Mouse (Mus musculus): ENCODE measurements at regions not wholly inside any gene's neighbourhood (a gene's known extent, or its start where the extent isn't known, plus 50 kb on each side); places are given as distances from the start of the nearest gene placed in this dataset.

GRCm38 (mm10) chr3:137482546-137482945 is 138.9 kb upstream of the Ddit4l start:
- DNase-seq = no peak

- DNase-seq = no peak
Observed at GRCm38 (mm10) chr3:137482971-137483370, 138.4 kb upstream of the Ddit4l start.

- no peak for DNase-seq
Observed at GRCm38 (mm10) chr3:137489592-137489991, 131.8 kb upstream of the Ddit4l start.

GRCm38 (mm10) chr3:137491508-137492019 is 129.8 kb upstream of the Ddit4l start:
- DNase-seq = no peak

- no peak for DNase-seq
Observed at GRCm38 (mm10) chr3:137498343-137498742, 123.1 kb upstream of the Ddit4l start.

GRCm38 (mm10) chr3:137511283-137511682 is 110.1 kb upstream of the Ddit4l start:
- DNase-seq = no peak

GRCm38 (mm10) chr3:137512411-137512810 is 109.0 kb upstream of the Ddit4l start:
- no peak for DNase-seq

- DNase-seq = no peak
Observed at GRCm38 (mm10) chr3:137513026-137513425, 108.4 kb upstream of the Ddit4l start.

GRCm38 (mm10) chr3:137514238-137514637 is 107.2 kb upstream of the Ddit4l start:
- no peak for DNase-seq

GRCm38 (mm10) chr3:137517433-137517832 is 104.0 kb upstream of the Ddit4l start:
- DNase-seq = no peak

- no peak for DNase-seq
Observed at GRCm38 (mm10) chr3:137520191-137520590, 101.2 kb upstream of the Ddit4l start.

- DNase-seq = no peak
Observed at GRCm38 (mm10) chr3:137525606-137526575, 95.5 kb upstream of the Ddit4l start.

- no peak for DNase-seq
Observed at GRCm38 (mm10) chr3:137529592-137529960, 91.8 kb upstream of the Ddit4l start.

GRCm38 (mm10) chr3:137529961-137530609 is 91.3 kb upstream of the Ddit4l start:
- no peak for DNase-seq

- DNase-seq = no peak
Observed at GRCm38 (mm10) chr3:137541666-137542065, 79.7 kb upstream of the Ddit4l start.

GRCm38 (mm10) chr3:137542343-137542742 is 79.1 kb upstream of the Ddit4l start:
- DNase-seq = no peak

GRCm38 (mm10) chr3:137547414-137547877 is 74.0 kb upstream of the Ddit4l start:
- peak; percentile 1 for DNase-seq

GRCm38 (mm10) chr3:137547938-137548337 is 73.5 kb upstream of the Ddit4l start:
- DNase-seq = peak; percentile 3

- no peak for DNase-seq
Observed at GRCm38 (mm10) chr3:137550708-137551107, 70.7 kb upstream of the Ddit4l start.

GRCm38 (mm10) chr3:137552472-137553336 is 68.7 kb upstream of the Ddit4l start:
- no peak for DNase-seq

- no peak for DNase-seq
Observed at GRCm38 (mm10) chr3:137560851-137561449, 60.5 kb upstream of the Ddit4l start.

- DNase-seq = no peak
Observed at GRCm38 (mm10) chr3:137561986-137562385, 59.4 kb upstream of the Ddit4l start.

Data from adrenal gland, adult 2 months (tissue).